Mouse (Mus musculus) layer of hippocampus, postnatal 10 days (tissue): ENCODE data around the gene Cinp. TPM values are rescaled to one million over a fixed set of nuclear protein-coding genes. Genes with fewer than 3 reads are reported as not detected.

Experiments used
- DNase-seq, 2 experiments: peaks; one replicate each; pipeline ENCODE4 v3.0.0; 2021; ENCODE audit warnings: low spot score in 2 of 2
- total RNA-seq, 2 experiments: library from RNA; stranded (reverse); gene quantifications; 2 replicates each; pipeline ENCODE4 v1.2.3; 2021

Cinp gene
- total RNA-seq, 2 experiments from 2014 or later, result 71.9 to 84.1 TPM

GRCm38 (mm10) chr12:110837192-110837841 is 51.6 kb downstream of the Cinp start:
- DNase-seq, result no peak

- no peak for DNase-seq
These were observed 52.2 kb downstream of the Cinp start for GRCm38 (mm10) chr12:110836729-110837128.

DNA sequence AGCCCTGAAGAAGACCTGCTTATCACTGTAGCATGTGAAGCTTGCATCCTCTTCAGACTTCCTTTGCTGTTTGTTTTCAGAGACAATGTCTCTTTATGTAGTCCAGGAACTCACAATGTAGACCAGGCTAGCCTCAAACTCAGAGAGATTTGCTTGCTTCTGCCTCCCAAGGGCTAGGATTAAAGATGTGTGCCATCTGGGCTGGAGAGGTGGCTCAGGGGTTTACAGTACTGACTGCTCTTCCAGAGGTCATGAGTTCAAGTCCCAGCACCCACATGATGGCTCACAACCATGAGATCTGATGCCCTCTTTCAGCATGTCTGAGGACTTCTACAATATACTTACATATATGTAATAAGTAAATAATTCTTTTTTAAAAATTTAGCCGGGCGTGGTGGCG is 53.8 kb downstream of the Cinp start:
- DNase-seq, result no peak

GRCm38 (mm10) chr12:110830293-110831024 is 58.5 kb downstream of the Cinp start:
- DNase-seq, result no peak

GRCm38 (mm10) chr12:110828908-110829307 is 60.0 kb downstream of the Cinp start:
- DNase-seq, result no peak

Other genes starting within 250 kb of the Cinp start
- not detected for gene 1700001K19Rik, start 206.5 kb downstream of the Cinp start, total RNA-seq
- gene Hsp90aa1, start 186.4 kb downstream of the Cinp start, total RNA-seq, result 1,000 to 10,000 TPM; 1,024 to 1,059 TPM
- gene Wdr20, start 151.2 kb downstream of the Cinp start, total RNA-seq, result 10 to 100 TPM; 36.3 to 40.5 TPM
- gene Mok, start 48.2 kb downstream of the Cinp start, total RNA-seq, result 1 to 10 TPM; 9.8 to 9.9 TPM
- gene Zfp839, start 38.9 kb downstream of the Cinp start, total RNA-seq, result 10 to 100 TPM in 1 of 2 experiments, 1 to 10 TPM in 1; 8.5 to 11.0 TPM
- gene Tecpr2, start 119 bp upstream of the Cinp start, total RNA-seq, result 10 to 100 TPM; 33.9 to 36.4 TPM
- gene Ankrd9, start 89.9 kb upstream of the Cinp start, total RNA-seq, result 1 to 10 TPM; 8.2 to 9.6 TPM
- 10 to 100 TPM; 18.0 to 19.0 TPM for gene Rcor1, start 150.2 kb upstream of the Cinp start, total RNA-seq